Mouse (Mus musculus): Measurements from ENCODE around the gene Utp6.
A peak's percentile ranks its signal among the peaks of the same experiment; 100 is the strongest.

The Utp6 gene

DNA sequence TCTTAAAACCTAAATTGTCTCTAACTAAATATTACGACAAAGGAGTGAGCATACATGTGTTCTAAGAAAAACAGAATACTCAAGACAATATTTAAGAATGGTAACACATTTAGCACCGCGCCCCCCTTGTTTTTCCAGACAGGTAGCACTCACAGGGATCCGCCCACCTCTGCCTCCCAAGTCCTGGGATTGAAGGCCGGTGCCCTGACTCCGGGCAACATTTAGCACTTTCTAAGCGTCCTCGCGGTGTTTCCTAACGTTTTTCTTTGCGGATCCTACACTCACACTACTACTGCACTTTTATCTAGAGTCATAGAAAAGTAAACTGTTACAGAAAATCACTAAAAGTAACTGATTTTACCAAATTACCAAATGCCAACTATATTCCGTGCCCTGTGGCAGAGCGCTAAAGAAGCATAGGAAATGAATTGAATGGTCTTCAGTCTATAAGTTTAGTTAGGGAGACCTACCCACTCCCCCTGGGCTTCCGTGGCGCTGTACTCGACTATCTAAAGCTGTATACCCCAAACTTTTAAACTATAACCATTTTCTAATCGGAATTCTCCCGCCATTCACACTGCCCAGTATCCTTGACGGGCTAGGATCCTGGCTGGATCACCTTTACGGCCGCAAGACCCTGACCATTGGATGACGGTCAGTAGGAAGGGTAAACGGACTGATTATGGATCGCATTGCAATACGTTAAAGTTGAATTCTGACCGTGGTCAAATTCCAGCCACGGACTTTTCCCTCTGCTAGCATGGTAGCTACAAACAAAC is 655 bp downstream of the Utp6 start:
- no peak for DNase-seq

DNA sequence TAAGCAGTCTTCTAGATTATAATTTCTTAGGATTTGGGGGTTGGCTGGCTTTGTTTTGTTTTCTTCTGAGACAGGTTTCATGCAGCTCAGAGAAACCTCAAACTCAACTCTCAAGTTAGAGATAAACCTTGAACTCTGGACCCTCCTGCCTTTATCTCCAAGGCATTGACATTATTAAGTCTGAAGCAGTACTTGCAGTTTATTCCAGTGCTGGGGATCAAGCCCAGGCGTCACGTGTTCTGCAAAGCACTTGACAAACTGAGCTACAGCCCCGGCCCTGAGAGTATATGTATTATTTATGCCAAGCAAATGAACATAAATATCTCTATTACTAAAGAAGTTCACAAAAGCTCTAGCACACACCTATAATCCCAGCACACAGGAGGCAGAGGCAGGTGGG is 14.9 kb downstream of the Utp6 start:
- DNase-seq: no peak

DNA sequence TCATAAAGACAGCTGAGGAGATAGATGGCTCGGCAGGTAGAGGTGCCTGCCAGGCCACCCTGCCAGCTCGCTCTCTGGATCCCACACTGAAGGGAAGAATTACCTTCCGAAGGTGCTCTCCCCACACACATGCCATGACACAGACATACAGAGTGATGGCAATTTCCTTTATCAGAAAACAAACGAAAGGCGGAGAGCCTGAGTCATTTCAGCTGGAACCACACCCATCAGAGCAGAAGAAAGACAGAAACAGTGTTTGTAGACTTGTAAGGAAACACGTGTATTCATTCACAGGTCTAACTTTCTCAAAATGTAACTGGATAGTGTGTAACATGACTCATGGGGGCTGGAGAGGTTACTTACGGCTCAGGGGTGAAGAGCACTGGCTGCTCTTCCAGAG is 18.6 kb downstream of the Utp6 start:
- no peak for DNase-seq

DNA sequence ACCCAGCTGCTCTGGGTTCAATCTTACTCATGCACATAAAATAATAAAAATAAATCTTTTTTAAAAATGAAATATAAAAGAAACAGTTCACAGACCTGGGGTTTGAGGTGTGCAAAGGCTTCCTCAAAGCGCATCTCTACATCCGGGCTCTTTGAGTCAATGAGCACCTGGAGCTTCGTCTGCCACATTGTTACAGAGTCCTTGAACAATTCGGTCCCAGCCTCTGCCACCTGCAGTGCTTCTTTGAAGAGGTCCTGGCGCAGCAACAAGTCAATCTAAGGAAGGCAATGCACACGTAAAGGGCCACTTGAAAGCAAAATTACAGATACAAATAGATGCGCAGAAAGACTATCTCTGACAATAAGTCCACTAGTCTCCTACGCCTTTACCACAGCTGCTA is 19.1 kb downstream of the Utp6 start:
- no peak for DNase-seq

DNA sequence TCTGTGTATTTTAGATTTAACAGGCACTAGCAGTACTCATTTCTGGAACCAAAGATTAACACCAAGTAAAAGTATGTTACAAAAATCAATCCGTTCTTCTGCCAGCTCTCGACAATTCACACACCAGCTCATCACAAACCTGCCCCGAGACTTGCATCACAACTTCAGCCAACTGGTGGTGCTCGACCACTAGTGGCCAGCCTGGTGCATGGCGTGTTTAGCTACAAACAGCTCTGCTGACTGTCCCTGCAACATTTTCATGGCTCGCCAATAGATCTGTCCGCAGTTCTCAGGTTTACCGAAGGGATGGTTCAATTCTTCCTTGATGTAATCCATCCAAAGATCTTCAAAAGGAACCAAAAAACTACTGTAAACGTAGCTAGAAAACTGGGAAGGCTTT is 26.4 kb downstream of the Utp6 start:
- DNase-seq: no peak

DNA sequence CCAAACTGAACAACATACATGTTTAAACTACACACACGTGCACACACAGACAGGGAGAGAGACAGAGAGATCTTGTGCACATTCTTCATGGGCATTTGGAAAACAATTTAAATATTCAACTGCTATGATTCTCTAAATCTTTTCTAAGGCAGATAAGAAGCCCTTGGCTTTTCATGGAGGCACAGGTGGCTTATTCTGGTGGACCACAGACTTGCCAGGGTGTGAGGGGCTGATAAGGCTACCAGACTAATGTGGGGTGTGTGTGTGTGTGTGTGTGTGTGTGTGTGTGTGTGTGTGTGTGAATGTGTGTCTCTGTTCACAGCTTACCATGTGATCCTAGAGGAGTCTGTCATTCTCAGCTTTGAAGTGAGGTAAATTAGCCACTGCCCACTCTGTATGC is 39.4 kb downstream of the Utp6 start:
- no peak for DNase-seq

DNA sequence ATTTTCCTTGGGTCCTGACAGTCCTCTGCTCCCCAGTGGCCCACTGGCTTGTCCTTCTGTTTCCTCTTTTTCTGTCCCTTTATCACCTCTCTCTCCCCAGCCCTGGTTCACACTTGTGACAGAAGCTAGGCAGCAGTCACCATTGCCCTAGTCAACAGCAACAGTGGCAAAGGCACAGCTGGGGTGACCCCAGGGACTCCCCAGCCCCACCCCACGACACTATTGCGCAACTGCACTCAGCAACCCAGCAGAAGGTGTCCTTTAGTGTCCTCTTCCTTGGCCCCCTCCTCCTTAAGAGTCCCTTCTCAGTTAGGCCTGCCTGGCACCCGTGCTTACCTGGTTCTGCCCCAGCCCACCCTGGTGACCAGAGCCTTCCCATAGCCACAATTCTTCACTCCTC is 40.0 kb downstream of the Utp6 start:
- DNase-seq: no peak

DNA sequence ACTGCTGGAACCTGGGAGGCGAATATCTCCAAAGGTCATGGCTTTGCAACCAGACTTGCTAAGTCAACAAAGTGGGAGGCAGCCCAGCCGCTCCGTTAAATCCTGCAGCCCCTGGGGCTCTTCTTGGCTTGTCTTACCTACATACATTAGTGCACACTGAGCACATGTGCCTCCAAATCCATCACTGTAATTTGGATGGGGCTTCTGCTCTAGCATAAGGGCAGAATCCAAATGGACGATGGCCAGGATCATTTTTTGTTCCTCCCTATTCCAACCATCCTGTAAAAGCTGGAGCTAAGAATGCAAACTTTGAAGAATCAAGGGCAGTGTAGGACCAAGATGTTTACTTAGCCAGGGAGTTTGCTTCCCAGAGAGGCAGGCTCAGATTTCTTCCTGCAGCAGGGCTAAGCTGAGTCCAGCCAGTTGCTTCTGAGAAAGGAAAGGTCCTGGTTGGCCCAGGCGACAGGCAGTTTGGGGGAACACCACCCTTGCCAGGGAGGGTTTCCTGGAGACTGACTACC is 41.6 kb downstream of the Utp6 start:
- DNase-seq: no peak

DNA sequence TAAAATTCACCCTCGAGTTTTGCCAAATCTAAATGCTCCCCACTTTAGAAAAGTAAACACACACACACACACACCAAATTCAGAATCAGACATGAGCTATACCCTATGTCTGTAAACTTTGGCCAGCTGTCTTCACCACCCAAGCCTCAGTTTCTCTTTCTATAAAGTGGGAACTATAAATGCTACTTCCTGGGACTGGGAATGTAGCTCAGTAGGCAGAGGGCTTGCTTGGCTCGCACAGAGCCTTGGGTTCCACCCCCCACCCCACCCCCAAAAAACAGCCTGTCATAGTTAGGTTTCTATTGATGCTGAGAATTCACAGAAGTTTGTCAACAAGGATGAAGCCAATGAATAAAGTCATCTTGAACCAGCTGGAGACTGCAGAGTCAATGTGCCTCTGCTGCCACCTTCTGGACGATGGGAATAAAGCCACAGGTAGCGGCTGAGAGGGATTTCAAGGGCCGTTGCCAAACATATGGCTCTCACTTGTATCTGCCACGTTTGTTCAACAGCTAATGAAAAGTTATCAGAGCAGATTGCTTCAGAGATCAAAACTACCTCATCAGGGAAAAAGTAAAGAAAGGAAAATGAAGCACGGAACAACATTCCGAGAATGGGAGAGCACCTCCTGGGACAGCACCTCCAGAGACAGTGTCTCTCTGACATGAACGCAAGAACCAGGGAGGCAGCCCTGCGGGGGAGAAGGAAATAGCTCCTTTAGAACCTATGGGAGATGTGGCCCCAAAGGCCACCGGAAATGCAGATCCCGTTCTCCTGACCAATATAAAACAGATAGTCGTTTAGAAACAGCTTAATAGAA is 42.3 kb downstream of the Utp6 start:
- peak; percentile 25 to 30 for DNase-seq

DNA sequence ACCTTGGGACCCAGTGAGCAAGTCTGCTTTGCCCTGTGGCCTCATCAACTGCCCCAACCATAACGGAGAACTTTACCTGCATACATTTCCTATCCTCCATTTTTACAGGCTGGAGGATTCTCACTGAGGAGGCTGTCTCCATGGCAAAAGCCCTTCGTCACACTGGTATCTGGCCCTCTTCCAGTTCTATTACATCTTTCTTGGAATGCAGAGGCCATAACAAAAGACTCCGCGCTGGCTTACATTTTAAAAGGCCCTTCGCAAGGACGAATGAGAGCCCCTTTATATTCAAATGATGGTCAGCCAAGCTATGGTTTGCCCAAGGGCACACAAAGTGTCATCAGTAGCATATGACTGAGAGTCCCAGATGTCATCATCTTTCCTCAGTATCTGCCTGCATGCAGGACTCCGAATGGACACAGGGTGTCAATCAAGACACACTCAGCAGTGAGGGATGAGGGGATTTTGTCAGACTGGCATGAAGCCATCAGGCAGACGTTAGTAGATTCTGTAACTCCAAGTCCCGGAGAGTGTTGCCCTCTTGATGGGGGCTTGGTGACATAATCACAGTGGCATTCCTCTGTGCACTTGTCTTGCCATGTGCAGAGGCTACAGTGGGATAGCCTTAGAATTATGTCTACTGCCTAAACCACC is 46.4 kb downstream of the Utp6 start:
- DNase-seq: no peak

DNA sequence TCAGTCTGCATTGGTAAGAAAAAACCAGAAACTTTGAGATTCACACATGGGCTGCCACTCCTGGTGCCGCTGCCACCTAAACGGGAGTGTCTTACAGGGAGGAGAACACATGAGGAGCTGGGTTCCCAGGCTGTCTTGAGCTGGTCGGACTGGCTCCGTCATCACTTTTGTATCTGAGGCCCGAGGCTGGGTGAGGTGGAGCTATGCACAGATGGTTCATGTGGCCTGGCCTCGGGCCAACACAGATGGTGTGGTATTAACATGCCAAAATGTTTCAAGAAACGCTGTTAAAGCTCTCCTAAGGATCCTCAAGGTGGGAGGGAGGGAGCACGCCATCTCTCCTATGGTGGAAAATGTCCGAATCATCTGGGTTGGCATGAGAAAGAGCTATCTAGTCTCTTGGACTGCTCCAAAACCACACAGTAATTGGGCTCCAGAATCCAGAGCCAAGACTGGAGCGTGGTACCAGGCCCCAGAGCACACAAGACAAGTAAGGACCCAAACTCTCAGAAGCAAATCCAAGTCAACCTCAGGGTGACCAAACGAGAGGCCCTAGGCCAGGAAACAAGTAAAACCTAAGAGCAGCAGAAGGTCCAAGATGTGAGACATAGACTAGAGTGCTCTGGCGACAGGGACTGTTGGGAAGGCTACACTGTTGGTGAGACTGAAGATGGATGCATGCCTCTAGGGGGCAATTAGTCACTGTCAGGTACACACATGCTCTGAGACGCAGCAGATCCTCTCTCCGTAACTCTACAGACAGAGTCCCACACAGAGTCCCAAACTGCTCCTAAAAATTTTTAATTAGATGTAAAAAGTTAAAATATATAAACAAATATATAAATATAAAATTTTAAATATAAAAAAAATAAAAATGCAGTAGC is 53.3 kb downstream of the Utp6 start:
- DNase-seq: no peak

DNA sequence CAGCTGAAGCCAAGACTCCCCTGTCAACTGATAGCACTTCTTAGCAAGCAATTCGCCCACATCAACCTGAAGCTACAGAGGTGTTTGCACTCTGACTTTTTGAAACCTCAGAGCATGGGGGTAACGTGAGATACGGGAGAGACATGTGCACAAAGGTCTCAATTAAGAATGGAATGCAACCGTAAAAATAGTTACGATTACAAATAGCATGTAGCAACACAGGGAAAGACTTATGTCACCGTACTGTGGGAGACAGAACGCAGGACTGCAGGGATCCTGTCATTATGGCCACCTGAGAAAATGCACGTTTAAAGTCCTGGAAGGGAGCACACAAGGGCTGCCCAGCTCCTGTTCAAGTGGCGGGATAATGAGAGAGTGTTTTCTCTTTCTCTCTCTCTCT is 55.3 kb downstream of the Utp6 start:
- no peak for DNase-seq

DNA sequence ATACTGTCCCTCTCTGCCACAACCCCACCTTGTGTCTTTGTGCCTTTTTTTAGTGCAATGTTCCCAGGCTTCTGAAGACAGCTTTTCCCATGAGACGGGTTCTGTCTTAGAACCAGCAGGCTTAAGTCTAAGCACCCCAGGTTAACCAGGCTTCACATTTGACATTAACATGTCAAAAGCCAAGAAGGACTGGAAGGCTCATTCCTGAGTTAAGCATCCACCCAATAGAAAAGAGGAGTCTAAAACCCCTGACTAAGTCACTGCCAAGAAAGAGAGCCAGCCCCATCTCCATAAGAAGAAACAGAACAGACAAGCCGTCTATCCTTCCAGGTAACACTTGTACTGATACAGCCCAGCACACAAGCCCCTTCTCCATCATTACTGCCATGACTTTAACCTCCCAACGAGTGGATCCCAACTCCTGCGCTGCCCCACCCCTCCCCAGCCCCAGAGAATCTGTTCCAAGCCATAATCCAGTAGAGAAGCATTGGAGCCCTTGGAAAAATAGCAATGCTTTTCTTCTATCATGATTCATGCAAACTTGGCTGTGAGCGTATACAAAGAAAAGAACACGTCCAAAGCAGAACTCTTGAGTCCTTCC is 59.2 kb downstream of the Utp6 start:
- DNase-seq: no peak

DNA sequence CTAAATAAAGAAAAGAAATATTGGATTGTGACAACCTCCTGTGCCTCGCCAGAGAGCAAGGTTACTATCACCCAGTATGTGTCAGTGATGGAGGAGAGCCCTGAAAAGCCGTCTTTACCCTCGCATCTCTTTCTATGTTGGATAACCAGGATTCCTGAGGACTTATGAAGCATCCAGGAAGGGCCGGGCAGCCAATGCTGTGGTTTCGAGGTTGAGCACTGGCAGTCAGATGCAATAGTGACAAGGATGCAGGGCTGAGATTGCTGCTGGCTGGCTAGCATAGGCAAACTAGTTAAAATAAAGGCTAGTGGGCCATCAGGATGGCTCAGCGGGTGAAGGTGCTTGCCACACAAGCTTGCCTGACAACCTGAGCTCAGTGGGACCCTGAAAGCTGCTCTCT is 61.0 kb downstream of the Utp6 start:
- no peak for DNase-seq

DNA sequence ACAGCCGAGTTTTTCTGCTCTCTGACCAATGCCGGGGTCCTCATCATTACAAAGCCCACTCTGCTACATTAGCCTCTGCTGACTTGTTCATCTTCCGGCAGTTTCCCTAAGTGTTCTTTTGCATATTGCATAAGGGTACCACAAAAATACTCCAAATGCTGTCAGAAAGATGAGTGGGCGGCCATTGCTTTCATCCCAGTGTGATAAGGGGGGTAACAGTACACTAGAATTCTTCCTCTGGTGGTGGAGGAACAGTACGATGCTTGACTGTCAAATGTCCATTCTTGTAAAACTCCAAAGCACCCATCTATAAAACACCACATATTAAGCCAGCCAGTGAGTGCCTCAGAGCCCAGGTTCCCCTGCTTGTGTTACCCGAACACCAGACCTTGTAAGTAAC is 69.9 kb downstream of the Utp6 start:
- DNase-seq: no peak

DNA sequence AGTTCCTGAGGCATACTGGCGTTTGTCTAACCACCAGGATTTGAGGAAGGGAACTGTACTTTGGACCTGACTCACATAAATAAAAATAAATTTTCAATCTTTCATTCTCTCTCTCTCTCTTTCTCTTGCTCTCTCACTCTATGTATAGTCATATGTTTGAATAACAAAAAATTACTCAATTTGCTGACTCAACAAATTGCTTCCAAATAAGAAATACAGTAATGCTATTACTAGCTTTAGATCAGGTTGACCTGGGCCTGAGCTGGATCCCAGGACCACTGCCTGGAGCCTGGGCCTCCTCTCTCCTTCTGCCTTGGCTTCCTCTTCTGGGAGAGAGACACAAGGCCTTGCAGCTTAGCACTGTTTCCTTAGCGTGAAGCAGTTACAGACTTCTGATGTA is 71.4 kb downstream of the Utp6 start:
- no peak for DNase-seq

DNA sequence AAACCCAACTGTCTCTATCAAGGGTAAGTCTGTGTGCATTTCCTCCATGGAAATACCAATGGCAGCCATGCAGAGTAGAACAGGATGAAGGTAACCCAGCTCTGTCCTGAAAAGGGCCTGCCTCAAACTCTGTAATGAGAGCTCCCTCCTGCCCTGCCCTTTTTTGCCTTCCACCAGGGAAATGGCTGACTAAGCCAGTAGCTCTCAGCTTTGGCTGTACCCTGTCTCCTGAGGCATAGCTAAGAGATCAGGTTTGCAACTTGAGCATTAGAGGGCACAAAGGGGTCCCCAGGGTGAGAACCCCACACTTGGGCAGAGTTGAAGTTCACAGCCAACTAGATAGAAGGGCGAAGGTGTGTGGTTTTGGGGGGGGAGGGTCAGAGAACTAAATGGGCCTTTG is 75.2 kb downstream of the Utp6 start:
- DNase-seq: no peak

DNA sequence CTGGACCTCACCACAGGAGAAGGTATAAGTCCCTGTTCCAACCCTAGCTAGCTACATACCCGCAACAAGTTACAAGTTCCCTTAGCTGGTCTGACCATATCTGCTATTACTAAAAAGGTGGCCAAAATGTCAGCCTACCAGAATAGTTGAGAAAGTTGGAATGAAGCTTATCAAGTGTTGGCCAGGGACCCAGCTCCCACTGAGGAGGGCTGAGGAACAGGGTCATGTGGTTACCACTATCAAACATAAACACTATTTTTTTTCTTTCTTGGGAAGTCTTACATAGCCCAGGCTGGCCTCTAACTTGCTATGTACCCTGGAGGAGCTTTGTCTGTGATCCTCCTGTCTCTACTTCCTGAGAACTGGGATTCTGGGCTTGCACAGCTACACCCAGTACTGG is 75.8 kb downstream of the Utp6 start:
- DNase-seq: no peak

DNA sequence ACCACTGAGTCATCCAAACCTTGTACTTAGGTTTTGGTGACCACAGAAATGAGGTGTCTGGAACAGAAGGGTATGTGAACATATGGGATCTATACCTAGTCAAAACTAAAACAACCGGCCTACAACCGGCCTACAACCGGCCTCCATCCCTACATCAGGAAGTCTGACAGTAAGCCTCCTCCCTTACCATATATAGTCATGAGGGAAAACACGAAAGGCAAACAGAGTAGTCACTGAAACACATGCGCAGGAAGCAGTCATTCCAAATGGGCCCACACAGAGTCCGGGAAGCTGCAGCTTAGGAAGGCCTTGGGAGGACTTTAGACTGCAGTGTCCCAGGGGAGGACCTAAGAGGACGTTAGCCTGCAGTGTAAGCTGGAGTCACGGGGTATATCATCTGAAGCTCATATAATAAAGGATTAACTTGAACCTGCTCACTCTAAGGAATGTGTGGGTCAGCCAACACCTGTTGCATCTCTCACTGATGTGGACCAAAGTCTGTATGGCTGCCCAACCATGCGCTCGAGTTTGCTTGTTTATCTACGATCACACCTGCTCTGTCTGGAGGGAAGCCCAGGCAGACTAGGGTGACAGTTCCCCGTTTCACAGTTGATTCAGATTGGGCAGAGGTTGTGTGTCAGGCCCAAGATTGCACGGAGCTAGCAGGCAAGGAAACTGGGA is 76.3 kb downstream of the Utp6 start:
- DNase-seq: no peak

DNA sequence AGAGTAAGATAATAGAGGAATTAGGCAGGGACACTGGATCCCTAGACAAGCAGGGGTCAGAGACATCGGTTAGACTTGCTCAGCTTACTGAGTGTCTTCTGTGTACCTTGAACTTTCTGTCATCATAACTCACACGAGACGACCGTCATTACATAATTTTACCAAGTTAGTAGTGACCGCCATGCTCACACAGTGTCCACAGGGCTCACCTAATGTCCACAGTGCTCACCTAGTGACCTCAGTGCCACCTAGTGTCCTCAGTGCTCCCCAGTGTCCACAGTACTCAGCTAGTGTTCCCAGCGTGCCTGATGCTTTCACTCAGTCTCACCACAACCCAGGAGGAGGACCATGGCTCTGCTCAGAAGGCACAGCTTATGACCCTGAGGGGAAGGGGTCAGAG is 77.4 kb downstream of the Utp6 start:
- DNase-seq: no peak
